Mouse (Mus musculus): ENCODE measurements around the gene Dusp9.

Dusp9 gene

GRCm38 (mm10) chrX:73639255-73639675 lies at the start of gene Dusp9:
Gene Dusp9 (plus strand): TSS chrX:73639419.
- no peak for DNase-seq (ENCODE audit: low spot score in 2 of 2)

- no peak for DNase-seq (ENCODE audit: low spot score in 2 of 2)
These were observed 46.0 kb upstream of the Dusp9 start for GRCm38 (mm10) chrX:73593212-73593611.

- no peak for DNase-seq (ENCODE audit: low spot score in 2 of 2)
These were observed 44.6 kb upstream of the Dusp9 start for GRCm38 (mm10) chrX:73594451-73595121.

GRCm38 (mm10) chrX:73595297-73595938 lies 43.8 kb upstream of the Dusp9 start:
- DNase-seq (ENCODE audit: low spot score in 2 of 2), result no peak

- DNase-seq (ENCODE audit: low spot score in 2 of 2), result no peak
These were observed 37.8 kb upstream of the Dusp9 start for GRCm38 (mm10) chrX:73601456-73601855.

- DNase-seq (ENCODE audit: low spot score in 2 of 2), result no peak
These were observed 25.6 kb upstream of the Dusp9 start for GRCm38 (mm10) chrX:73613665-73614064.

GRCm38 (mm10) chrX:73615876-73616275 lies 23.3 kb upstream of the Dusp9 start:
- DNase-seq (ENCODE audit: low spot score in 2 of 2), result no peak

GRCm38 (mm10) chrX:73619401-73619800 lies 19.8 kb upstream of the Dusp9 start:
- DNase-seq (ENCODE audit: low spot score in 2 of 2), result no peak

GRCm38 (mm10) chrX:73619890-73620289 lies 19.3 kb upstream of the Dusp9 start:
- DNase-seq (ENCODE audit: low spot score in 2 of 2), result no peak

- no peak for DNase-seq (ENCODE audit: low spot score in 2 of 2)
These were observed 12.2 kb upstream of the Dusp9 start for GRCm38 (mm10) chrX:73626981-73627380.

GRCm38 (mm10) chrX:73635425-73635824 lies 3.8 kb upstream of the Dusp9 start:
- DNase-seq (ENCODE audit: low spot score in 2 of 2), result no peak

GRCm38 (mm10) chrX:73637415-73637814 lies 1.8 kb upstream of the Dusp9 start:
- DNase-seq (ENCODE audit: low spot score in 2 of 2), result no peak

- no peak for DNase-seq (ENCODE audit: low spot score in 2 of 2)
These were observed 766 bp downstream of the Dusp9 start for GRCm38 (mm10) chrX:73639901-73640469.

- no peak for DNase-seq (ENCODE audit: low spot score in 2 of 2)
These were observed 5.9 kb downstream of the Dusp9 start for GRCm38 (mm10) chrX:73645121-73645520.

- DNase-seq (ENCODE audit: low spot score in 2 of 2), result no peak
These were observed 11.7 kb downstream of the Dusp9 start for GRCm38 (mm10) chrX:73650869-73651268.

GRCm38 (mm10) chrX:73653392-73653791 lies 14.2 kb downstream of the Dusp9 start:
- no peak for DNase-seq (ENCODE audit: low spot score in 2 of 2)

- DNase-seq (ENCODE audit: low spot score in 2 of 2), result peak in 1 of 2 experiments; percentile 51
These were observed 15.0 kb downstream of the Dusp9 start for GRCm38 (mm10) chrX:73654177-73654576.

GRCm38 (mm10) chrX:73655529-73655928 lies 16.3 kb downstream of the Dusp9 start:
- no peak for DNase-seq (ENCODE audit: low spot score in 2 of 2)

GRCm38 (mm10) chrX:73658391-73658790 lies 19.2 kb downstream of the Dusp9 start:
- no peak for DNase-seq (ENCODE audit: low spot score in 2 of 2)

GRCm38 (mm10) chrX:73658936-73659574 lies 19.8 kb downstream of the Dusp9 start:
- DNase-seq (ENCODE audit: low spot score in 2 of 2), result peak; percentile 42 to 68

GRCm38 (mm10) chrX:73659575-73660283 lies 20.5 kb downstream of the Dusp9 start, which contains the start of gene Pnck:
Gene Pnck (minus strand): TSS chrX:73660117.
- no peak for DNase-seq (ENCODE audit: low spot score in 2 of 2)

GRCm38 (mm10) chrX:73660284-73660665 lies 21.1 kb downstream of the Dusp9 start:
- no peak for DNase-seq (ENCODE audit: low spot score in 2 of 2)

Measured in right cerebral cortex, postnatal 36 days (tissue).